Mouse (Mus musculus) ES-E14 (cell line): ENCODE measurements at regions not wholly inside any gene's neighbourhood (a gene's known extent, or its start where the extent isn't known, plus 50 kb on each side); places are given as distances from the start of the nearest gene placed in this dataset.

ENCODE experiments used
- ZC3H11A ChIP-seq: IDR thresholded peaks from 2 replicates; pipeline ENCODE4 v1.6.1; 2012; ENCODE audit warnings: low read depth, mild to moderate bottlenecking, inconsistent platforms, low read length, borderline replicate concordance
- ZNF384 ChIP-seq: IDR thresholded peaks from 2 replicates; pipeline ENCODE4 v1.6.1; 2012; ENCODE audit warnings: low read depth, low read length, inconsistent platforms

DNA sequence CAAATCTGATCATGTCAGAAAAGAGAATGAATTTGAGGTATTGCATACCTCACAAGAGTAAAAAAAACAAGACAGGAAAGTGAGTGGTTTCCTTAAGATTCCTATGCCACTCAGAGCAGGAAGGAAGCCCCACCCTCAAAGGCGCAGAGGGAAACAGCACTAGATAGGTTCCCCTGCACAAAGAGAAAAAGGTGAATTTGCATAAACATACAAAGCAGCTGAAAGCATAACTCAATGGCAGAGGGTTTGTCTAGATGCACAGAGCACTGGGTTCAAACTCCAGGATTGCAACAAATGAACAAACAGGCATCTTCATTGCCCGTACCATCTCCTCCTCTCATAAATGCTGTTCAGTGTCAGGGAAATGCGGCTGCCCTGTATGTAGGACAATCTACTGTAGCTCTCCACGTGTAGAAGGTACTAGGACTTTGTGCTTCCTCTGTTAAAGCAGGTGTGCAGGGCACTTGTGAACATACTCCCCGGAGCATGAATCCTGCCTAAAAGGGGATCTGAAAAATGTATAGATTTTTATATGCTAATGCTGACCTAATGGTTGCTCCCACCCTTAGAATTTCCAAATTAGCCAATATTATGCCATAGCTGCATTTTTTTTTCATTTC, 85.9 kb upstream of the Dph5 start:
- TF ChIP-seq ZC3H11A (no peak), ZNF384 (no peak)
